Mouse (Mus musculus) cerebellum, adult 2 months (tissue): ENCODE data around the gene Mup19.
"Not testable (repeated sequence)": the region's sequence is repeated elsewhere in the genome, so short reads cannot be mapped to it uniquely, and the experiment has no call there.

Experiments used
- CTCF ChIP-seq: fragments of 200-500 bp; IDR thresholded peaks from 2 replicates; pipeline ENCODE4 v1.5.1; 2011; ENCODE audit warnings: low read depth, mild to moderate bottlenecking, control low read depth, low read length, moderate library complexity, borderline replicate concordance; ENCODE audit not compliant: insufficient read depth
- POLR2A ChIP-seq: fragments of 200-500 bp; IDR thresholded peaks from 2 replicates; pipeline ENCODE4 v1.6.1; 2011; ENCODE audit warnings: low read length, control low read depth, borderline replicate concordance; ENCODE audit not compliant: insufficient read depth

- peak; percentile 37; the same call in 1 of the 2 replicates for TF ChIP-seq CTCF
- not testable (repeated sequence) for TF ChIP-seq POLR2A
These were observed 29.1 kb upstream of the Mup19 start for GRCm38 (mm10) chr4:61811193-61811592.
